Mouse (Mus musculus) G1E-ER4 (cell line): Measurements from ENCODE around the gene Igfl3. TPM values are rescaled to one million over a fixed set of nuclear protein-coding genes. Genes with fewer than 3 reads are reported as not detected.

Experiments used
- GATA1 ChIP-seq: IDR thresholded peaks from one replicate; pipeline ENCODE4 v1.8.0; 2012; ENCODE audit warnings: low read length, inconsistent platforms
- polyA plus RNA-seq: library from polyadenylated mRNA; stranded (reverse); fragments of >175 nt; gene quantifications from 2 replicates; pipeline ENCODE4 v1.2.3, GENCODE M21; 2012

The Igfl3 gene
- polyA plus RNA-seq = not detected in 2 replicates

- TF ChIP-seq GATA1 = no peak
Measured at GRCm38 (mm10) chr7:18176194-18176593, at the start of gene Igfl3. Gene Igfl3 (plus strand): TSS chr7:18176494.

DNA sequence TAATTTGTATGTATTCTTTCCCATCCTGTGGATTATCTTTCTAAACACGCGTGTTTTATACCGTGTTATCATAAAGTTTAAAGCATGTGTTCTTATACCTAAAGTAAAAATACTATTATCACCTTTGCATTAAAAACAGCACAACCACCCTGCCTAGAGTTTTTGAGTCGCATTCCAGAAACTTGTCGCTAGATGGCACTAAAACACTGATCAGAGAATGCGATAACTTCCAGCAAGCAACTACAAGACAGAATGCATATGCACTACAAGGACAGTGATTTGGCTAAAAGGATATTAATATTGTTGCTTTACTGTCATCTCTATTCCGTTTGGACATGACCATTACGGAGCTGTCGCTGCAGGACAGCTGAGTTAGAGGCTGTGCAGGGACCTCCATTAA lies 34.6 kb downstream of the Igfl3 start:
- TF ChIP-seq GATA1 = no peak

- TF ChIP-seq GATA1 = no peak
Measured at GRCm38 (mm10) chr7:18214699-18215098, 38.4 kb downstream of the Igfl3 start.

Other genes starting within 250 kb of the Igfl3 start
- not detected in 2 replicates for gene Ceacam11, start 204.4 kb upstream of the Igfl3 start, polyA plus RNA-seq
- gene Ceacam13, start 166.6 kb upstream of the Igfl3 start, polyA plus RNA-seq = not detected in 2 replicates
- gene Ceacam12, start 110.6 kb upstream of the Igfl3 start, polyA plus RNA-seq = not detected in 2 replicates
- not detected in 2 replicates for gene Mill1, start 68.9 kb downstream of the Igfl3 start, polyA plus RNA-seq
- not detected in 2 replicates for gene Psg18, start 178.5 kb downstream of the Igfl3 start, polyA plus RNA-seq